Mouse (Mus musculus) 3134 (cell line): ENCODE measurements around the gene Phospho1.
A peak's percentile ranks its signal among the peaks of the same experiment; 100 is the strongest.
"Not testable (repeated sequence)": the region's sequence is repeated elsewhere in the genome, so short reads cannot be mapped to it uniquely, and the experiment has no call there.

Source experiments
- DNase-seq: peaks from one replicate; pipeline ENCODE4 v3.0.0-alpha.2; 2011; ENCODE audit warnings: low spot score; ENCODE audit not compliant: insufficient read length; ENCODE audit errors: extremely low read depth

Gene Phospho1

DNA sequence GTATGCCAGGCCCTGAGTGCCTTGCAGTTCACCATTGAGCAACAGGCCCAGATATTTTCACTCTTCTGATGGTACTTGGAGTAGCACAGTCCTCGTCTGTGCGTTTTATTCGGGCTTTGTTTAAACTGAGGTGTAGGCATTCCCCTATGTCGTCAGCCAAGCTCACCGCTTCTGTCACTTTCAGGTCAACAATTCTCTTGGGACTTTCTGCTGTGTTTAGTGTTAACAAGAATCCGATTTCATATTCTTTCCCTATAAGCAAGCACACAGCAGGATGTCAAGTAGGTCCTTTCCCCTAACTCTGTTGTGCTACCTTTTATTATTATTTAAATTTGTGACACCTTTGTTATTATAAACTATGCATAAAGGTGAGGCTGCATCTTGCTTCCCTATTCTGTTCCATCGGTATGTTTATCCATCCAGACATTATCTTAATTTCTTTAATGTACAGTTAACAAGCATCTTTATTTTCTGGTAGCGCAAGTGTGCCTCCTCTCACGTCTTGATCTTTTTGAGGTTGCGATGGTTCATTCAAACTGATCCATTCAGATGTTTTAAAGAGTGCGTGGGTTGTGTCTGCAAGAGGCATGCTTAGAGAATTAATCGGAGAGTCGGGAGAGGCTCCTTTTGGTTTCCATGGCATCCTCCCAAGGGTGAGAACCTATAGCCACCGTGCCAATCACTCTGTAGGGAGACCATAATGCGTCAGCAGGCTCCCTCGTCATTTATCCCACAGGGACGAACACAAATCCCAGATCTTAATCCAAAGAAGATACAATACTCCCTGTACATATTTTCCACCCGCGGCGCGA, 33.6 kb downstream of the Phospho1 start:
- DNase-seq, result no peak

GRCm38 (mm10) chr11:95858528-95859467, 34.5 kb downstream of the Phospho1 start:
- peak; percentile 99 for DNase-seq

- DNase-seq, result peak; percentile 92
Measured at GRCm38 (mm10) chr11:95859468-95859855, 35.2 kb downstream of the Phospho1 start.

- DNase-seq, result peak; percentile 29
Measured at GRCm38 (mm10) chr11:95860071-95860490, 35.8 kb downstream of the Phospho1 start.

GRCm38 (mm10) chr11:95861397-95861796, 37.1 kb downstream of the Phospho1 start:
- no peak for DNase-seq

DNA sequence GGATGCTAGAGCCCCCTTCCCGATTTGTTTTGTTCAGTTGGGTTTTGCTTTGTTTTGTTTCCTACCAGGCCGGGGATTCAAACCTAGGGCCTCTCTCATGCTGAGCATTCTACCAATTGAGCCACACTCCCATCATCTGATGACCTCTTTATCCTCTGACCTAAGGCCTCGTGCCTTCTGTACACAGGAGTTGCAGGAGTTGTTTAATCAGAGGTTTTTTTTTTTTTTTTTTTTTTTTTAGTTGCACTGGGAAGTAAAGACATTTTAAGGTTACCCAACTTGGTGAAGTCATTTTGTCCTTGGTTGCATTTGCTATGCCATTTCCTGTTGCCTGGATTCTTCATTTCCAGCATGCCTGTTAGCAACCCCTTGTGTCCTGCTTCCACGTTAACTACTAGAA, 45.1 kb downstream of the Phospho1 start:
- DNase-seq, result no peak

DNA sequence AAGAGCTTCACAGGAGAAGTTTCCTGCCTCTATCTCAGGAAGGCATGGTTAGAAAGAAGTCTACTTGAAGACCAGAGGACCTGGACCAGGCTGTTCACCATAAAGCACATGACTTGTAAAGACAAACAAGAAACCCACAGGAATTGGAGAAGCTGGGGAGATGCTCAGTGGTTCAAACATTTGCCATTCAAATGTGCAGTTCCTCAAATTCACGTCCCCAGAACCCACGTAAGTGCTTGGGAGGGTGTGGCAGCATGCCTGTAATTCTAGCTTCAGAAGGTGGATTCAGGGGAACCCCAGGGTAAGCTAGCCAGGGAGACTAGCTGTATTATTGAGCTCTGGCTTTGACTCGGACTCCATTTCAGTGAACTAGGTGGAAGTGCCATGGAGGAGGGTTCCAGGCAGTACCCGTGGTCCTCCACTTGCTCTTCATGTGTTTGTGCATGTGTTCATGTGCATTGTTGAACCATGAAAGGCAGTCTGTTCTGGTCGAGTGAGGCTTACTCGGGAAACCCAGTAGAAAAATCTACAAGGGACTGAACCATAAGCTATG, 45.7 kb downstream of the Phospho1 start:
- DNase-seq, result no peak

DNA sequence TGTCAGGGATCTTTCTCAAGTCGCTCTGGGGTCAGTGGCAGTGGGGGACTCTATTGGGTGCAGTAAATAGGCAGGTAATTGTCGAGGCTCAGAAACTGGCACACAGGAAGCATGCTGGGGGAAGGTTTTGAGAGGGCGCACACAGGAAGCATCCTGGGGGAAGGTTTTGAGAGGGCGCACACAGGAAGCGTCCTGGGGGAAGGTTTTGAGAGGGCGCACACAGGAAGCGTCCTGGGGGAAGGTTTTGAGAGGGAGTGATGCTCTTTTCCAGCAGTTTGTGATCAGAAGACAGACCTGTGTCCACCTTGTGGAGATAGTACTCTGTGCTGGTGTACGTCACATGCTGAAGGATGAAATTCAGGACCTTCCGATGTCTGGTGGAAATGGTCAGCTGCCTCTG, 51.5 kb downstream of the Phospho1 start:
- peak; percentile 62 for DNase-seq

DNA sequence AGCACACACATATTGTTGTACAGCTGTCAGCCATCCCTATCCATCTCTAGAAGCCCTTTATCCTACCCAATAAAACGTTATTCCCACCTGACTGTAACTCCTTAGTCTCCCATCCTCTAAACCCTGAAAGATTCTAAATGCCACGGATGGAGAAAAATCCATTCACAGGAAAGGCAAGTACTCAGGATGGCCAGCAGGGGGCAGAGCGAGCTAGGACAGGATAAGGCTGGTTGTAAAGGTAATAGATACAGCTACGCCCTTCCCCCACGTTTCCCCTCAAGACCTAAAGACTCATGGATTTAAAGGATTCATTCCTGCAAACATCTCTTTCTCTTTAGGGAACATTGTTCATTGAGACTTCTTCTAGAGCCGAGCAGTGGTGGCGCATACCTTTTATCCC, 52.0 kb downstream of the Phospho1 start:
- DNase-seq, result no peak

- not testable (repeated sequence) for DNase-seq
Measured at GRCm38 (mm10) chr11:95879861-95880260, 55.6 kb downstream of the Phospho1 start.
